Mouse (Mus musculus) neutrophil, adult 65 days (primary cell): ENCODE measurements around the gene Eya4. TPM values are rescaled to one million over a fixed set of nuclear protein-coding genes. Genes with fewer than 3 reads are reported as not detected.

Source experiments
- total RNA-seq: library from RNA; stranded (reverse); gene quantifications from 2 replicates; pipeline ENCODE4 v1.2.4, GENCODE M21; 2023

The Eya4 gene
- 0.16 TPM in 1 of 2 replicates, not detected in the other for total RNA-seq

DNA sequence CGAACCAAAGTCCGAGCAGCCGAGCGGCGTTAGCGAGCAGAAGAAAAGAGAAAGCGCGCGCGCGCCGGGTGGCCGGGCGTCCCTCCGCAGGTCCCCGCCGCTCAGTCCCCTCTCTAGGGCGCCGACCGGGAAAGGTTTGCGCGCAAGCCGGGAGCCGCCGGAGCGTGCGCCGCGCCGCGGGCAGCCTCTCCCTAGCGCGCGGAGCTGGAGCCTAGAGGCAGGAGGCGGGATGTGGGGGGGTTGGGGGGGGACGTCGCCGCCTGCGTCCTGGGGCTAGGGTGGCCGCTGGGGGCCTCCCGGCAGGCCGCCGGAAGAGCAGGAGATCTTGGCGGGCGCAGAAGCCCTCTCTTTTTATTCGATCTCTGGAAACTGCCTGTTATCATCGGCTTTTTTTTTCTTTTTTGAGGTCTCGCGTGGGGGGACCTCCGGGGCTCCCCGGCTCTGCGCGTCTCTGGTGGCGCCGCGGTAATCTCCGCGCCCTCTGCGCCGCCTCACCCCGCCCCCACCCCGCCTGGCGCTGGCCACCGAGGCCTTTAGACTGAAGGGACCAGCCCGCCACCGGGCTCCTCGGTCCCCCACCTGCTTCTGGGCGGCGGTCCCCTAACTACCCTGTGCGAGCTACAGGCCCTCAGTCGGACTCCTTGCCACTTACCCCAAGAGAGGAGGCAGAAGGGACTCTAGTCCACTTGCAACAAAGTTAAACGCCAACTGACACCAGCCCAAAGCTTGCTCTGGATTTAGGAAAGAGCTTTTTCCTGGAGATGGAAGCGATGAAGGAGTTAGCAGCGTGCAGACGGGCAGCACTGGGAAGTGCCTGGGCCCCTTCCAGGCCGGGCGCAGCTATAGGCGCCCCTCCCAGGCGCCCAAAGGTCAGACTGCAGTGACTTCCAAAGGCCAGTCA, at the start of gene Eya4:
Gene Eya4, minus strand, starts transcription at position 776 of the 901 bp plus-strand sequence.

